Mouse (Mus musculus): ENCODE results near the gene Dohh. TPM values are rescaled to one million over a fixed set of nuclear protein-coding genes. Genes with fewer than 3 reads are reported as not detected.
A peak's percentile ranks its signal among the peaks of the same experiment; 100 is the strongest.

The Dohh gene
- polyA plus RNA-seq, 1 experiment from 2014 or later = 73.5 TPM

DNA sequence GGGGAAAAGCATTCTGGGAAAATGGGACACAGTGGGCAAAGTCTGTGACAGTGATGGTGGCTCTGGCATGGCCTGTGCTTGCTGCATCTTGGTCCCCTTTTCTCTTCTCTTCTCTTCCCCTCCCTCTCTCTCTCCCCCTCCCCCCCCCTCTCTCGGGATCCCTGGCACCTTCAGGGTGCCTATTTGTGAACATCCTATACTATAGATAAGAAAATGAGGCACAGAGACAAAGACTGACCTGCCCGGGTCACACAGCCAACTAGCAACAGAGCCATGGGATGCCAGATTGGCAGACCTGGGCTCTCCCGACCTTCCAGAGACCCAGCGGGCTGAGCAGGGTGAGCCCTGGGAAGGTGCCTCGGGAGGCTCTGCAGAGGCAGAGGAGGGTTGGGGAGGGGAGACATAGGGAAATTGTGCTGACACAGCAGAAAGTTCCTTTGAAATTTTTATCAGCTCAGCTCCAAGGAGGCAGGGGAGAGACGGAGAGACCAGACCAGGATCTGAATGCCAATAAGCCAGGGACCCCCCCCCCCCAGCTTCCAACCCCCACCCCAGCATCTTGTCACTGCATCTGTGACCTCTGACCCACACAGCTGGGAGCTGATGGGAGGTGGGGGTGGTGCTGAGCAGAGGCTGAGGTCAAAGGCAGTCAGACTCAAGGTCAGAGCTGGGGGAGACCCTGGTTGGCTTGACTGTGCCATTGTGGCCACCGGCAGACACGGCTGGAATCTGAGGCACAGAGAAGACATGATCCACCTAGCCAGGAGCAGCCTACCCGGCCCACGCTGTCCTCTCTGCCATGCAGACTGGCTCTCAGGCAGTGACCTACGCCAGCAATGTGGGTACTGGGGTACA lies 34.2 kb downstream of the Dohh start:
- H3K9me3 ChIP-seq = no peaks in the 10 kb centered on the region
- peaks cover 50% of the 10 kb centered on the region for H3K4me1 ChIP-seq (replicated peaks)

DNA sequence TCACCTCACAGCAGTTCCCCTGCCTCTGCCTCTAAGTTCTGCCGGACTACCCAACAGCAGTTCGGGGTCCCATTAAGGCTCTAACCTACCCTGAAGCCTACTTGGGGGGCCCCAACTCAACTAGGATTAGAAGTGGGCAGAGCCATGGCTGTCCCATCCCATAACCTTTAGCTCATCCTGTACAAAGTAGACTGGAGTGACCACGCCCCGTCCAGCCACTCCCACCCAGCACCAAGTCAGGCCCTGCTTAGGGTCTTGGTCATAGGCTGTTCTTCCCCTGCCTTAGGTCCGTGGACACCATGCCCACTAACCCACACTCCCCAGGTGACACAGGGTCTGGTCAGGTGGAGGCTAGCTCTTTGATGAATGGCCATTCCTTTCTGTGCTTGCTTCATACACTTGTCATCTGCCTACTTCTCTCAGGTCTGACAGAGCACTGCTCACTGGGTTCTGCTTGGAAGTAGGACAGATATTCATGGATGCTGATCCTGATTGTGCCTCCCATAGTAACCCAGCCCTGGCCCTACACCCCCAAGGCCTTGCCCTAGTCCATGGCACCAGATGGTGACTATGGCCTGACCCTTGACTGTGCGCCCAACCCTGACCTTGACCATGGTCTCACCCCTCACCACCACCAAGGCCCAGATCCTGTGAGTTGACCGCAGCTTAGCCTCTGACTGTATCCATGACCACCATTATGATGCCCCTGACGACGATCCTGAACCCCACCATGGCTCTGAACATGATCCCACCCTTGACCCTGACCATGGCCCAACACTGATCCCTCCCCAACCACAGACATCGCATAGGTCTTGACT lies 35.1 kb downstream of the Dohh start:
- H3K27me3 ChIP-seq = peaks cover 23% of the 10 kb centered on the region
- ATAC-seq = no peak
- H3K9ac ChIP-seq (replicated peaks) = no peak overlapping the region
- peaks cover 46% of the 10 kb centered on the region for H3K4me1 ChIP-seq (replicated peaks)
- WGBS = 91% methylated on average over 10 of the region's 10 CpGs
- no peak overlapping the region for H3K4me2 ChIP-seq (replicated peaks)
- no peaks in the 10 kb centered on the region for H3K9me3 ChIP-seq
- no peak overlapping the region for H3K4me3 ChIP-seq (replicated peaks)
- H3K36me3 ChIP-seq = peaks cover 12% of the 10 kb centered on the region
- H3K27ac ChIP-seq = no peak overlapping the region; the same call in 1 of the 2 replicates

More for the DNA sequence above, 34.2 kb downstream of the Dohh start:
- no peak for ATAC-seq
- Histone ChIP-seq H3K4me3 (replicated peaks) (no peak overlapping the region), H3K27ac (peak overlapping the region; percentile 14; the same call in 1 of the 2 replicates), H3K4me2 (replicated peaks) (no peak overlapping the region), H3K36me3 (peaks cover 12% of the 10 kb centered on the region), H3K9ac (replicated peaks) (no peak overlapping the region), H3K27me3 (peaks cover 14% of the 10 kb centered on the region; the same call in 1 of the 2 replicates)
- WGBS = 45% methylated on average over 11 of the region's 11 CpGs

DNA sequence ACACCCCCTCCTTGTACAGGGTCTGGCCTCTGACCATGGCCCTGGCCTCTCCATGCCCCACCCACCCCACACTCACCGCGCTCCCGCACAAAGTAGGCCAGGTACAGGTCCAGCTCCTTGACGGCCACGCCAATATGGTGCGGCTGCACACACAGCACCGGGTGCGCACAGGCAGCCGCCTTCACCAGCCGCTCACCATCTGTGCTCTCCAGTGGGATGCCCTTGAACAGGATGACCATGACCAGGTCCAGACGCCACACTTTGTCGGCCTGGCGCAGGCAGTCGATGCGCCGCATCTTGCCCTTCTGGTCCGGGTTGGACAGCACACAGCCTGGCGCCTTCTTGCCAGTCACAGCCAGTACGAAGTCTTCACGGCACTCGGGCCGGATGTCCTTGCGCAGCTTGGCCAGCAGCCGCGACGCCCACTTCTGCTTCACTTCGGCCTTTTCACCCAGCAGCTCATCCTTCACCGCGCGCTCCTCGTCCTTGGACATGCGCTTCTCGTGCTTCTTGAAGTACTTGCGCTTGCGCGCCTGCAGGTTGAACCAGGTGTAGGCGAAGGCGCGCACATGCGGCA lies 36.1 kb downstream of the Dohh start:
- ATAC-seq = no peak
- Histone ChIP-seq H3K27me3 (peaks cover 32% of the 10 kb centered on the region), H3K9me3 (no peaks in the 10 kb centered on the region), H3K27ac (no peak overlapping the region), H3K36me3 (peaks cover 12% of the 10 kb centered on the region), H3K4me3 (replicated peaks) (no peak overlapping the region), H3K4me2 (replicated peaks) (no peak overlapping the region), H3K9ac (replicated peaks) (no peak overlapping the region), H3K4me1 (replicated peaks) (peaks cover 45% of the 10 kb centered on the region)
- WGBS = 88% methylated on average over 40 of the region's 40 CpGs

DNA sequence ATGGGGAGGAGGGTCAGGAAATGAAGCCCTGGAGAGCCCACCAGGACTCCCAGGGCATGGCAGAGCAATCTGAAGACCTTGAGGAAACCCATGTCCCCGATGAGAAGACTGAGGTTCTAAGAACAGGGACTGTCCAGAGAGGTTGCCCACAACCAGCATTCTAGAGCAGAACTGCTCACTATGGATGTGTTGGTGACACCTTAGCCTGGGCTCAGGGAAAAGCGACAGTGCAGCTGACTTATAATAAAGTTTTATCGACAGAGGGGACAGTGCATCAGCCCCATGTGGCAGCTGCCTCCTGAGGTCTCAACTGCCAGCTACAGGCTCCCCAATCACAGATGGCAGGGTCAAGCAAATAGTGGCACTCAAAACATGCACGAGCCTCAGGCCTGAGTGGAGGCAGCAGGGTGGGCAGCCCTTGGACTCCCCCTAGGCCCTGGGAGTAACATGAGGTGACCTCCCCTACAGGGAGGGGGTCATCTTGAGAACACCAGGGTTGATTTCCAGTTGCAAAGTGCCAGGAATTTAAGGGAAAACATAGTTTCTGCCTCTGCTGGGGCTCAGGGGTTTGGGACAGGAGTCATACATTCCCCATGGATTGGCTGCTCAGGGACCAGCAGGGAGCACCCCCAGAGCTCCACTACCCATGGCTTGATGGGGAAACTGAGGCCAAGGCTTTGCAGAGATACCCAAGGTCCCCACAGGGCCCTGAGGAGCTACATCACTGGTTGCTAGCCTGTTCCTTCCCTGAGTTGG lies 37.0 kb downstream of the Dohh start:
- Histone ChIP-seq H3K36me3 (peaks cover 12% of the 10 kb centered on the region), H3K4me2 (replicated peaks) (no peak overlapping the region), H3K4me3 (replicated peaks) (no peak overlapping the region), H3K27ac (no peak overlapping the region), H3K27me3 (peaks cover 41% of the 10 kb centered on the region), H3K4me1 (replicated peaks) (peaks cover 51% of the 10 kb centered on the region), H3K9me3 (no peaks in the 10 kb centered on the region), H3K9ac (replicated peaks) (no peak overlapping the region)
- no peak for ATAC-seq
- 85% methylated on average over 4 of the region's 4 CpGs for WGBS

DNA sequence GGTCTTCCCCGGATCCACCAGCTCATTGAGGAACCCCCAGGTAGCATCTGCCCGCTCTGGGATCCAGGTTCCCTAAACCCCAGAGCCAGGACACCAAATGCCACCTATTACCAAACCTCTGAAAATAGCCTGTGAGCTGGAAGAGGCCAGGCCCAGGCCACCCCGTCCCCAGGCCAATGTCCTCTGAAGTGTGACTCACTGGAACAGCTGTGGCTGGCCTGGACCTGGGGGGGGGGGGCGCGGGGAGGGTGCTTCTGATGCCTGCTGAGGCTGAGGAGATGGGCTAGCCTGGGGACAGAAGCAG lies 37.5 kb downstream of the Dohh start:
- Histone ChIP-seq H3K36me3 (peaks cover 12% of the 10 kb centered on the region), H3K27me3 (peaks cover 46% of the 10 kb centered on the region), H3K9me3 (no peaks in the 10 kb centered on the region), H3K4me2 (replicated peaks) (no peak overlapping the region), H3K4me3 (replicated peaks) (no peak overlapping the region), H3K9ac (replicated peaks) (no peak overlapping the region), H3K27ac (no peak overlapping the region), H3K4me1 (replicated peaks) (peaks cover 51% of the 10 kb centered on the region)
- 87% methylated on average over 5 of the region's 5 CpGs for WGBS
- ATAC-seq = no peak

DNA sequence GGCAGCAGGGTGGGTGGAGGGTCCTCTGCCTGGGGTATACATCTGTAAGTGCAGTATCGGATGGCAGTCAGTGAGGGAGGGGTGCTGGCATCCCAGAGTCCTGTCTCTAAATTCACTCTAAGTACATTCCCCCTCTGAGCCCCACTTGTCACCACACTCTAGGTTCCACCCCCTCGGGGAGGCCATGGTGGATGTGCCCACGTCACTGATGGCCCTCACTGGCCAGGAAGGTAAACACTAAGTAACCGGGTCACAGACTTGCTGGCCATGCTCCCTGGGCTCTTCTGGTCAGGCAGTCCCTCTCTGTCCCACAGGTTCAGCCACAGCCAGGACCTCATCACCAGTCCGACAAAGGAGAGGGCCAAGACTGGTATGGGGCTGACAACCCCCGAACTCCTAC lies 38.0 kb downstream of the Dohh start:
- Histone ChIP-seq H3K27ac (no peak overlapping the region), H3K9ac (replicated peaks) (no peak overlapping the region), H3K9me3 (no peaks in the 10 kb centered on the region), H3K4me1 (replicated peaks) (peaks cover 51% of the 10 kb centered on the region), H3K27me3 (peaks cover 51% of the 10 kb centered on the region), H3K4me2 (replicated peaks) (no peak overlapping the region), H3K4me3 (replicated peaks) (no peak overlapping the region), H3K36me3 (peaks cover 12% of the 10 kb centered on the region)
- no peak for ATAC-seq
- WGBS = 75% methylated on average over 6 of the region's 6 CpGs

DNA sequence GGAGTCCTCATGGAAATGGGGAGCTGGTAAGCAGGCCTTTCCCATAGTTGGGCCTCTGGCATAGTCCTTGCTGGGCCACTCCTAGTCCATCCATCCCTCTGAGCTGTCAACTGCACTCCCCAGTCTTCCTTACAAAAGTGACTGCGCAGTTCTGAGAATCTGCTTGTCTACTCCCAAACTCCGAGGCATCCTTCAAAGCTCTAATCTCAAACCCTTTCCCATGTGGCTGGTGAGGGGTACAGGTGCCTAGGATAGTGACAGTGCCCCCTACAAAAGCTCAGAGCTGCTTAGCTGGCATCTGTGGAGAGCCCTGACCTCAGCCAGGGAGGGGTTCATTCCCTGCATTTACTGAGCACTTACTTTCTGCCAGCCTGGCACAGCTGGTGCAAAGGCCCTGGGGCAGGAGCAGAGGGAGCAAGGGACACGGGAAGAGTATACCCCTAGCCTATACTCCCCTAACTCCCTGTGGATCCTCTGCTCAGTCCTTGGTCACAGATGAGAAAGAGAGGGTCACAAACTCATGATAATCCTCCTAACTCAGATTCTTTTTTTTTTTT lies 38.5 kb downstream of the Dohh start:
- no peaks in the 10 kb centered on the region for H3K9me3 ChIP-seq
- peaks cover 52% of the 10 kb centered on the region for H3K27me3 ChIP-seq
- peaks cover 12% of the 10 kb centered on the region for H3K36me3 ChIP-seq
- H3K4me3 ChIP-seq (replicated peaks) = no peak overlapping the region
- 87% methylated on average over 3 of the region's 3 CpGs for WGBS
- H3K4me1 ChIP-seq (replicated peaks) = peaks cover 49% of the 10 kb centered on the region
- no peak overlapping the region for H3K4me2 ChIP-seq (replicated peaks)
- H3K27ac ChIP-seq = no peak overlapping the region
- H3K9ac ChIP-seq (replicated peaks) = no peak overlapping the region
- ATAC-seq = no peak

DNA sequence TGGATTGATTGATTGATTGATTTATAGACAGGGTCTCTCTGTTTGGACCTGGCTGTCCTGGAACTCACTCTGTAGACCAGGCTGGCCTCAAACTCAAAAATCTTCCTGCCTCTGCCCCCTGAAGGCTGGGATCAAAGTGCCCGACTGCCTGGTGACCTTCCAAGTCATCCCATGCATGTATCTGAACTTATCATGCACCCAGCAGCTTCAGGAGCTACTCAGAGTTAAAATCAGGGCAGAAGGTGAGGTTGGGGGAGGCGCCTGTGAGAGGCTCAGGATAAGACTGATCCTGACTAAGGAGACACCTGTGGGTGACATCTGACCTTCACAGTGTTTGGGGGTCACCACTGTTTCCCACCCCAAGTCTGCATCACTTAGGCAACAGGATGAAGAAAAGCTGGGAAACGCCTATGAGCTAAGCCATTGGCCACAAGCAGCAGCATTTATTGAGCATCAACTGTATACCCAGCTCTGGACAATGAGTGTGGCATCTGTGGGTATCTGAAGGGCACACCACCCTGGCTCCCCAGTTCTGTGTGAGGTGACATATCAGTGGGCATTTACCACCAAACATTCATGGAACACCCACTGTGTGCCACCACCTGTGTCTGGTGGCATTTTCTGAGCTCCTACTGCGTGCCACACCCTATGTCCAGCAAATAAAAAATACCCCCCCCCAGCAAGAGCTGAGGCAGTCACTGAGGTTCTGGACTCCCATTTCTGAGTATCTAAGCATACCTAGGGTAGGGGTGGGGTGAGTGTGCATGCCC lies 39.4 kb downstream of the Dohh start:
- no peak overlapping the region for H3K27ac ChIP-seq
- WGBS = 68% methylated on average over 4 of the region's 4 CpGs
- 0 out of 2 replicates have a peak overlapping the region, but pooled peaks have one; percentile 14 for H3K9ac ChIP-seq (replicated peaks)

DNA sequence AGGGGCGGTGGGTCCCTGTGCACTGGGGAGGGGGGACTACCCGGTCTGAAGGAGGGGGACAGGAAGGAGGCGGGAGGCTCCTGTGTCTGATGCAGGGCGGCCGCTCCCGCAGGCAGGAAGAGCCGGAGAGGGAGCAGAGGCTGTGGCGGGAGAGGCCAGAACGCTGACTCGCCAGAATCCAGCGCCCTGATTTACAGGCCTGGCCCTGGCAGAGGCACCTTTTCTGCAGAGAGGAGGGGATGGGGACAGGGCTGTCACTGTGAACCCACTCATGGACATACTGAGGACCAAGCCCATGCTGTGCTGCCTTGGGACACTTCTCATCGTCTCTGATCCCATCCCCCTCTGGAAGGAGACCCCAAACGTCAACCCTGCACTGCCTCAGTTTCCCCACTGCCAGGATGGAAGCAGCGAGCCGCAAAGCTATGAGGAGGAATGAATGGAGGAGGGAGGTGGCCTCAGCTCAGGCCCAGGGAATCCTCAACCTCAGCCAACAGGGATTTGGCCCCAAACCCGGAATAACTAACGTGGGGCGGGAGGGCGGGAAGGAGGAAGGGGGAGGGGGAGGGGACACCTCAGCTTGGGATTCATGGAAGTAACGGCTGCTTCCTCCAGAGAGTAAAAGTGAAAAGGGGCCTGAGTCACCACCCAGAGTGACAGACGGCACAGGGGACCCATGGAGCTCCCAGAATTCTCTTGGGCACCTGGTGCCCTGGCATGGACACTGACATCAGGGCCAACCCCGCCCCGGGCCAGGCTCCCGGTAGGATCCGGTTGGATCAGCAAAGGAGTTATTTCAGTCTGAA lies 40.2 kb downstream of the Dohh start:
- WGBS = 5% methylated on average over 24 of the region's 25 CpGs
- H3K9me3 ChIP-seq = no peaks in the 10 kb centered on the region
- peaks cover 11% of the 10 kb centered on the region for H3K36me3 ChIP-seq
- 0 out of 2 replicates have a peak overlapping the region, but pooled peaks have one; percentile 23 for H3K9ac ChIP-seq (replicated peaks)
- H3K4me1 ChIP-seq (replicated peaks) = peaks cover 41% of the 10 kb centered on the region
- no peak overlapping the region for H3K4me3 ChIP-seq (replicated peaks)
- ATAC-seq = no peak
- peak overlapping the region; percentile 60 for H3K4me2 ChIP-seq (replicated peaks)
- no peak overlapping the region for H3K27ac ChIP-seq
- peaks cover 66% of the 10 kb centered on the region for H3K27me3 ChIP-seq

More for the DNA sequence above, 39.4 kb downstream of the Dohh start:
- no peak for ATAC-seq
- peaks cover 60% of the 10 kb centered on the region for H3K27me3 ChIP-seq
- no peak overlapping the region for H3K4me3 ChIP-seq (replicated peaks)
- H3K4me1 ChIP-seq (replicated peaks) = peaks cover 40% of the 10 kb centered on the region
- no peaks in the 10 kb centered on the region for H3K9me3 ChIP-seq
- peaks cover 12% of the 10 kb centered on the region for H3K36me3 ChIP-seq
- H3K4me2 ChIP-seq (replicated peaks) = 0 out of 2 replicates have a peak overlapping the region, but pooled peaks have one; percentile 23

DNA sequence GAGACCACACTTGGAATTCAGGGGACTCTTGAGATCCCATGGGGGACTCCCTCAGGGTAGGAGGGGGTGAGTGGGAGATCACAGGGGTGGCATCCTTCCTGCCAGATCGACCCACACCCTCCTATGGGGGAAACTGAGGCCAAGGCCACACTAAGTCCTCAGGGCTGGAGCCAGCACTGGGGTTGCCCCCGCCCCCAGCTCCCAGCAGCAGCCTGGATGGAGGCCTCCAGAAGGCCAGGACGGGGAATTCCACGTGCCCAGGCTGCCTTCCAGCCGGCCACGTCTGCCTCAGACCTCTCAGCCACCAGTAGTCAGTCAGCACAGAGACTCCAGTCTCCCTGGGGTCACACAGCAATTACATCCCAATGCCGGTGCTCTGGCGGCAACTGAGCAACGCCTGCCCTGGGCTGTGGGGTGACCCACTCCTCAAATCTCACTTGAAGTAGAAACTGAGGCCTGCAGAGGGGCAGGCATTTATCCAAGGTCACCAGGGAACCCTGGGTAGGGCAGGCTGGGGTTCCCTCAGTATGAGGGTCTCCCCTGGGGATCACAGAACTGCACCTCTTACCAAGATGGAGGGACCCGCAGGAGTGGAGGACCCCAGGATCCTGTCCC lies 41.1 kb downstream of the Dohh start:
- peak overlapping the region; percentile 36; the same call in 1 of the 2 replicates for H3K4me3 ChIP-seq (replicated peaks)
- no peak for ATAC-seq
- peaks cover 47% of the 10 kb centered on the region for H3K4me1 ChIP-seq (replicated peaks)
- 0 out of 2 replicates have a peak overlapping the region, but pooled peaks have one; percentile 23 for H3K9ac ChIP-seq (replicated peaks)
- H3K9me3 ChIP-seq = no peaks in the 10 kb centered on the region
- peaks cover 2% of the 10 kb centered on the region; the same call in 1 of the 2 replicates for H3K36me3 ChIP-seq
- peaks cover 66% of the 10 kb centered on the region for H3K27me3 ChIP-seq
- 26% methylated on average over 10 of the region's 10 CpGs for WGBS
- H3K27ac ChIP-seq = no peak overlapping the region
- H3K4me2 ChIP-seq (replicated peaks) = peak overlapping the region; percentile 60

Data from midbrain, embryonic 13.5 days (tissue).